Mouse (Mus musculus): ENCODE measurements around the gene Ahdc1.
"Not testable (repeated sequence)": the region's sequence is repeated elsewhere in the genome, so short reads cannot be mapped to it uniquely, and the experiment has no call there.

Ahdc1 gene

DNA sequence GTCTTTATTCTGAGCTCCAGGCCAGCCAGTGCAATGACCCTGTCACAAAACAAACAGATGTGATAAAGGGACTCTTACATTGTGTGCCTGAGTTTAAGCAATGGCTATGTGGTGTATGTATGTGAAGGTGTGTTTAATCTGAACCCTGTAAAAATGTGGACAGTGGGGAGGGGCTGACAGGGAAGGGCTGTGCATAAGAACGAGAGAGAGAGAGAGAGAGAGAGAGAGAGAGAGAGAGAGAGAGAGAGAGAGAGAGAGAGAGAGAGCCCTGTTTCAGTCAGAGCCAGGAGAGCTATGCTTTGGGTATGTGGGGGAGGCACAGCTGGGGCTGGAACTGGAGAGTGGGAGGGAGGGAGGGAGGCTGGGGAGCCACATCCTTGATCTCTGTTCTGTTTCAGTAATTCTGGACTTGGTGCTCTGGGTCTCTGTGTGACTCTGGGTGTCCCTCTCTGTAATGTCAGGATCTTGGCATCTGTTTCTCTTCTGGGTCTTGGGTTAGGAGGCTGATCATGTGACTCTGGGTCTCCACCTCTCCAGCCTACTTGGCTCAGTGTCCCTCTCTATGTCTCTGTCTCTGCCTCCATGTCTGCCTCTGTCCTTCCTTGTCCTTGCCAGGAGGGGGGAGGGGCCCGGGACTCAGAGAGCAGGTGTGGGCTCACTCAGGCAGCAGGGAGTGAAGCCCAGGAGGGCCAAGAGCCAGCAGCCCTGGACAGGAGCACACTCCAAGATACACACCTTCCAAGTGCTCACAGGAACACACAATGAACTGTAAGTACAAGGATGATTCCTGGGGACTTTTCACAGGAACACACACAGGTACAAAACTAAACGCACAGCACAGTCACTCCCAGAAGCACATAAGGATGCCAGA is 73.2 kb downstream of the Ahdc1 start:
- peak; percentile 71 for DNase-seq

DNA sequence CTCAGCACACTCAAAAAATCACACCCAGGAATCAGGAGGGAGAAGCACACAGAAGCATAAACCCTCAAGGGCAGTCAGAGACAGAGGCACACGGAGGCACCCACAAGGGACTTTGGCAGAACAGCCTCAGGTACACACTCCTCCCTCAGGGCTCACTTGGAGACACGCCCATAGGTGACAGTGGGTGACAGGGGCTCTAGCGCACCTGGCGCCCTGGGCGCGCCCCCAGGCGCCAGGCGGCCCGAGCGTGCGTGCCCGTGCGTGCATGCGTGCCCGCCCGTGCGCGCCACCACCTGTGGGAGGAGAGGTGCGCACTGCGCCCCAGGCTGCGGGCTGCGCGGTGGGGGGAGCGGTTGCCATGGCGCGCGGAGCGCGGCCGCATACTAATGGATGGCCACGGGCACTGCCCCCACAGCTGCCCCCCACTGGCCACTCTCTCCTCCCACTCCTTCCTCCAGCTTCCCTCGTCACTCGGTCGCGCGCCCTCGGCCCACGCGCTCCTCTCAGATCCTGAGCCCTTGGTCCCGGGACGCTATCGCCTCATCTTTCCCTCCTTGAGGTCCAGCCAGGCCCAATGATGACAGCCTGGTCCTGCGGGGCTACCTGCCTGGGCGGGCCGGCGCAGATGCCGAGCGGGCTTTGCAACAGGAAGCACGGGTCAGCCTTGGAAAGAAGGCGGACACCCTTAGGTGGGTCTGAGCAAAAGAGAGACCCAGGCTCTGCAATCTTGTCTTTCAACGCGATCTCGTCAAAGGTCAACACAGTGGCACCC is 74.1 kb downstream of the Ahdc1 start:
- DNase-seq = peak; percentile 64

DNA sequence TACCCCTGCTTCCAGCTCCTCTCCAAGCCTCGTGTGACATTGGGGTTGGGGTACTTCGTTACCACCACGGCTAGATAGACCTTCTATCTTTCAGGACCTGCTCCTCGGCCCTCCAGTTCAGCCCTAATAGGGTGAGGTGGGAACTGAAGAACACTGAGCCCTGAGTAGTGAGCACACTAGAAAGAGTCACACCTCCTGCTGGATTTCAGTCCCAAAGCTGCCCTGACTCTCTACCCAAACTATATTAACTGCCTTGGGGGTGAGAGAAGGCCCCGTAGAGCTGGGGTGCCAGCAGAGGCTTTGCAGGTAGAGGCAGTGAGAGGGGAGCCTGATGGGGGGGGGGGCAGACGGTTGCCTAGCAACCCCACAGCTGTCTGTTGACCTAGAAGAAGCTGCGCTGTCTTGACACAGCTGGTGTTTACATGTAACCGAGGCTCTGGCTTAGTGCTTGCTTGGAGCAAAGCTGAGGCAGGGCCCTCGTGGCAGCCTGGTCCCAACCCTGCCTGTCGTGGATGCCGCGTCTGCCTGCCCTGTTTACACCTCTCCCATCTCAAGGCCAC is 74.8 kb downstream of the Ahdc1 start:
- no peak for DNase-seq

GRCm38 (mm10) chr4:133087177-133087714 is 76.2 kb downstream of the Ahdc1 start:
- no peak for DNase-seq

DNA sequence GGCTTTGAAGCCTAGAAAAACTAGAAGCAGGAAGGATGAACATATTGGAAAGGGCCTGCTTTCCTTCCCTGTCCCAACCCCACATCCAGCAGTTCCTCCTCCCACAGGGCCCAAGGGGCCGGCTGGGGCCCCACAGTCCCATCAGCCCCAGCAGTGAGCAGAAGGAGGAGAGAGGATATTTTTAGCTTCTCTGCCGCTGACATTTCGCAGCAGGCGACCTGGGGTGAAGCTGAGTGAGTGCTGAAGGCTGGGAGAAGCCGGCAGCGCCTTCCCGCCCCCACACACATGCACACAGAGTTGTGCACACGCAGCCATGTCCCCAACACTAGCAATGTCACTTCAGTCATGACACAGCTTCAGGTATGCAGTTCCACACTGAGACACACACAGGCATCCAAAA is 76.8 kb downstream of the Ahdc1 start:
- DNase-seq = no peak

DNA sequence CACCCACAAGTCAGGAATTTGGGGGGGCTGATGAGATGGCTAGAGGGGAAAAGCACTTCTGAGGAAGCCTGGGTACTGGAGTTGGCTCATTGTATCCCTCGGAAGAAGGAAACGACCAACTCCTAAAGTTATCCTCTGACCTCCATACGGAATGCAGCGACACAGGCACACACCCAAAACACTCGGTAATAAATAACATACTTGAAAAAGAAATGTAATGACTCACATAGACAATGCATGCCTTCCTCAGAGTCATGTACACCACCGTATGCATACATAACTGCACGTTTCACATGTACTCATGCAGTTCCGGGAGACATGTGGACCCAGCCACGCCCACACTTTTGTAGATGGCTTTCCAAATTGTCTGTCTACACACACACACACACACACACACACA is 78.3 kb downstream of the Ahdc1 start:
- DNase-seq = no peak

DNA sequence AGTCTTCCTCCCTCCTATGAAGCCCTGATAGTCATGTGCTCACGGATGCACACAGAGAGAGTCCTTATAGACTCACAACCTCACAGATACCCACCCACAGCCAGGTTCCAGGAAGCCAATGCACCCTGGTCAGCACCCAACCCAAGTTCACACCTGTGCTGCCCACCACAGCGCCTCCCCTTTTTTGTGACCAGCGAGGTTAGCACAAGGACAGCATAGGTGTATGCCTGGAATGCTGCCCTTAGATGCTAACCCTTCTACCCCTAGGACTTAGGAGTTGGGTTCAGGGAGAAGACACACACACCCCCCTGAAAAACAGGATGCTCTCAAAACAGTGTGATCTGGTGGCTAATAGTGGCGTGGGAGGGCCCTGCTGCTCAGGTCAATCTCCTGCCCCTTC is 78.7 kb downstream of the Ahdc1 start:
- DNase-seq = no peak

DNA sequence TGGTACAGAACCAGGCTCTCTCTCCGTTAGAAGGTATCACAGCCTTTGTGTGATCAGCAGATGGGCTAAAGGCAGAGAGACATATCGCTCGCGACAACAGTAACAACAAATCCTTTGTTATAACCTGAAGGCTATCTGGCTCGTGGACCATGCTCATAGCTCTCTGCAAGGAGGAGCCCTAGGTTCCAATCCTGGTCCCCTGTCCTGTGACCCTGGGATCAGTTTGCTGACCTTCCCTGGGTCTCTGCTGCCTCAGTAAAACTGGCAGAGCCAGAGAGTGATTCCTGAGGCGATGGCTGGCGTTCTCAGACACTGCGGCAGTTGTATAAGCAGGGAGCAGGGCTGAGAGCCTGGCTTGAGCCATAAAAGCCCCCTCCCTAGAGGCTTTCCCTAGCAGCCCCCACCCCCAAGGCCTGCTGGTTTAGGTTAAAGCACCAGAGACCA is 79.2 kb downstream of the Ahdc1 start:
- DNase-seq = no peak

GRCm38 (mm10) chr4:133090720-133091458 is 79.8 kb downstream of the Ahdc1 start:
- no peak for DNase-seq

- DNase-seq = no peak
Observed at GRCm38 (mm10) chr4:133091459-133091785, 80.4 kb downstream of the Ahdc1 start.

GRCm38 (mm10) chr4:133092453-133092901 is 81.4 kb downstream of the Ahdc1 start:
- DNase-seq = no peak

DNA sequence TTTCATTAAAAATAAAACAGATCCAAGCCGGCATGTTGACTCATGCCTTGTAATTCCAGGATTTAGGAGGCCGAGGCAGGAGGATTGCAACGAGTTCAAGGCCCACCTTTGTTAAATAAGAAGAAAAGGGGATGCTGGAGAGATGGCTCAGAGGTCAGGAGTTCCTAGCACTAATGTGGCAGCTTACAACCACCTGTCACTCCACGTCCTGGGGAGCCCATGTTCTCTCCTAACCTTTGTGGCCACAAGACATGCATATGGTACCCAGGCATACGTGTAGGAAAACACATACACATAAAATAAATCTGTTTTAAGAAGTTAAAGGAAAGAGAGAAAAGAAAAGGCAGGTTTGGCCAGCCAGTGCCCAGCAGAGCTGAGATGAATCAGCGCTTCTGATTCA is 82.0 kb downstream of the Ahdc1 start:
- no peak for DNase-seq

DNA sequence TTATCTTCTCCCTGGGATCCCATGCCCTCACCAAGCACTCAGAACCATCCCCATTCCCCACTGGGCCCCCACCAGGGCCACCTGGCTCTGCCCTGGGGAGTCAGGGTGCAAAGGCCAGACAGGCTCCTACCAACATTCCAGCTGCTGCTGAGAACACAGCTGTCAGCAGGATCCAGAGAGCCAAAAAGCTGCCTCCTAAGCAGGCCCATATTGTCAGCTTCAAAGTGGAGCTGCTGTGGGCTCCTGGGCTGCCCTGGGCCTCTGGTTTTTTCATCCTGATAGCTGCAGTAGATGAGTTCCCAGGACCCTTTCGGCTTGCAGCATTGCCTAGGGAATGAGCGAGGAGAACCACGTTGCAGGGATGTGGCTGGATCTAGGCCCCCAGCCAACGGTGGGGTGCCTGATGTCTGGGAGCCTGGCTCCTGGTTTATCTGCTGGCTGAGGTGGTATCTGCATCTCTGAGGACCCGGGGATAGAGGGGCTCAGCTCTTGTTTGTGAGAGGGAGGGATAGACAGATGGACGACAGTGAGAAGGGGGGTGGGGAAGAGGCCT is 82.5 kb downstream of the Ahdc1 start:
- DNase-seq = no peak

GRCm38 (mm10) chr4:133094255-133094654 is 83.2 kb downstream of the Ahdc1 start:
- DNase-seq = no peak

DNA sequence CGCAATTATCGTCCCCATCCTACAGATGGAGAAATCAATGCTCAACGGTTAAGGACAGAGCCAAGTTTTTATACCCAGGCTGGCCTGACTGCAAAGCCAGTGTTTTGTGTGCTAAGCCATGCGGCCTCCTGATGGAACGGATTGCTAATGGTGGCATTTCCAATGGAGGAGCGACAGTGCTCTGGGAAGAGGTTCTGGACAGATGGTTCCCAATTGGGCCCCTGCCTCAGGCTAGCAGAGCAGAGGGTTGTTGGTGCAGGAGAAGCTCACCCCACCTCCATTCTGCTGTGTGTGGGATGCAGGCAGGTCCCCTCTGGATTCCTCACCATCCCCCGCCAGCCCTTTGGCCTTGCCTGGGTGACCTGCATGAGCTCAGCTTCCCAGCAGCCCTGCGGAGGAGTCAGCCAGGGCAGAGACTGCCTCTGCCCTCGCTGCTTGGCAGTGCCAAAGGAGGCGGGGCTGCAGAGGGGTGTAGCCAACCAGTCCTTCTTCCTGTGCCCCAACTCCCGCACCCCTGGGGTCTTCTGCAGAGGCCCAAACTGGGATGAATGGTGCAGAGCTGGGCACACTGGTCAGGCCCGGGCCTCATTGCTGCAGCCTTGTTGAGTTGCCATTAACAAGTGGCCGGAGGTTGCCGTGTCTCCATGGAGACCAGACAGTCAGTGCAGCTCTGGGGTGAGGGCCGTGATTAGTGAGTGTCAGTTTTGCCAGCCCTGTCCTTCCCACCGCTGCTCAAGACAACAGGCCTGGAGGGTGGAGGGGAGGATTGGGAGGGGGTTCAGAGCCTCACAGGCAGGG is 84.1 kb downstream of the Ahdc1 start:
- peak; percentile 71 for DNase-seq

- not testable (repeated sequence) for DNase-seq
Observed at GRCm38 (mm10) chr4:133095734-133096065, 84.6 kb downstream of the Ahdc1 start.

DNA sequence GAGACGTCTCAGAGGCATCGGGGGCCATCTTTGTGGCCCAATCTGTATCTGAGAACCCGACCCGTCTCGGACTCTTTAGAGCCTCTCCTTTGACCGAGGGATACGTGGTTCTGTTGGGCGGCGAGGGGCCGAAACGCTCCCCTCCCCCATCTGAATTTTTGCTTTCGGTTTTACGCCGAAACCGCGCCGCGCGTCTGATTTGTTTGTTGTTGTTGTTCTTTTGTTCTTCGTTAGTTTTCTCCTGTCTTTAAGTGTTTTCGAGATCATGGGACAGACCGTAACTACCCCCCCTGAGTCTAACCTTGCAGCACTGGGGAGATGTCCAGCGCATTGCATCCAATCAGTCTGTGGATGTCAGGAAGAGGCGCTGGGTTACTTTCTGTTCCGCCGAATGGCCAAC is 85.6 kb downstream of the Ahdc1 start:
- not testable (repeated sequence) for DNase-seq

- no peak for DNase-seq
Observed at GRCm38 (mm10) chr4:133101751-133102150, 90.7 kb downstream of the Ahdc1 start.

DNA sequence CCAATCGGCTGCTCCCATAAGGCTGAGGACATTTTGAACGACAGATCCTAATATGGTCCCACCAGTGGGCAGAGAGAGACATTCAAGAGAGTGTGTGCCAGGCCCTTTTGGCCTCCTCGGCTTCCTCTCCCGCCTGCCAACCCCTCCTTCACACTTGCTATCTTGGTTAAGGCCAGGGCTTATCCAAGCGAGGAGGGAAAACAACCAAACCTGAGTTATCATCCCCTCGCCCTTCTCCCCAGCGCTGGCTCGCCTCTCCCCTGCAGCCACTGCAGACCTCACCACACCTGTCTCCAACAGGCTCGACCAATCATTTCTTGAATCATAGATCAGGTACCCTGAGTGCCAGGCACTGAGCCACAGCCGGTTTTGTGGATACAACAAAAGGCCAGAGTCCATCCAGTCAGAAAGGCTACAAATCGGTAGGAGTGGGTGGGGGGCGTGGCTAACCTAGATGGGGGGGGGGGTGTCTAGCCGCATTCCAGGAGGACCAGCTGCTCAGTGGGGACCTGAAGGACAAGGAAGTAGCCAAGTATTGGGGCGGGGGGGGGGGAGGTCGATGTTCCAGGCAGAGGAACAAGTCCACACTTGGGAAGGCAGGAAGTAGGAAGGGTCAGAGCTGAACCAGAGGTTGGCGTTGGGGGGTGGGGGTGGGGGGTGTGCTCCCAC is 92.6 kb downstream of the Ahdc1 start:
- peak; percentile 51 for DNase-seq

DNA sequence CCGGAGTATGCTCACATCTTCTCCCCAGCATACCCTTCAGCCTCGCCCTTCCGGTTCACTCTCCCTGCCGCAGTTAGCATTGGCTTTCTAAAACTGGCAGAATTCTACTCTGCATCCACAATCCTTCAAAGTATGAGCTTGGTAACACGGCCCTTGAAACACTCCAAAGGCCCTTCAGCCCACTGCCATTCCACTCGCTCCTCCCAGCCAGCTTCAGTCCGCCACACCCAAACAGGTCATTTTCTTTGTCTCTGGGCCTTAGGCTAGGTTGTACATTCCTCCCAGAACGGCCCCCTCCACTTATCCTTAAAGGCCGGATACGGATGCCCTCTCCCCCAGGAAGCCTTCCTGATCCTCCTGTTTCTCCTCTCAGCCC is 93.1 kb downstream of the Ahdc1 start:
- DNase-seq = no peak

DNA sequence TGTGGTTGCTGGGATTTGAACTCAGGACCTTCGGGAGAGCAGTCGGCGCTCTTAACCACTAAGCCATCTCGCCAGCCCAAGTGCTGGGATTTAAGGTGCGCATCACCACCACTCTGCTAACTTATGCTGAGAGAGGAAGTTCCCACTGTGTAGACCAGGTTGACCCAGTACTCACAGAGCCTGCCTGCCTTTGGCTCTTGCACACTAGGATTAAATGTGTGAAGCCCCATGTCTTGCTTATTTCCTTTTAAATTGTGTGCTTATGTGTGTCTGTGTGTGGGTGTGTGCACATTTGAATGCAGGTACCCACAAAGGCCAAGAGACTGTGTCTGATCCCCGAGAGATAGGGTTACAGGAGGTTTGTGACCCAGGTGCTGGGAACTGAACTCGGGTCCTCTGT is 95.6 kb downstream of the Ahdc1 start:
- no peak for DNase-seq

All from cerebellum, adult 8-10 months (tissue).